Mouse (Mus musculus): ENCODE results near the gene Morc3. TPM values are rescaled to one million over a fixed set of nuclear protein-coding genes. Genes with fewer than 3 reads are reported as not detected.
"Not testable (repeated sequence)": the region's sequence is repeated elsewhere in the genome, so short reads cannot be mapped to it uniquely, and the experiment has no call there.

Gene Morc3
- polyA plus RNA-seq, 1 experiment from 2014 or later = 33.5 TPM

DNA sequence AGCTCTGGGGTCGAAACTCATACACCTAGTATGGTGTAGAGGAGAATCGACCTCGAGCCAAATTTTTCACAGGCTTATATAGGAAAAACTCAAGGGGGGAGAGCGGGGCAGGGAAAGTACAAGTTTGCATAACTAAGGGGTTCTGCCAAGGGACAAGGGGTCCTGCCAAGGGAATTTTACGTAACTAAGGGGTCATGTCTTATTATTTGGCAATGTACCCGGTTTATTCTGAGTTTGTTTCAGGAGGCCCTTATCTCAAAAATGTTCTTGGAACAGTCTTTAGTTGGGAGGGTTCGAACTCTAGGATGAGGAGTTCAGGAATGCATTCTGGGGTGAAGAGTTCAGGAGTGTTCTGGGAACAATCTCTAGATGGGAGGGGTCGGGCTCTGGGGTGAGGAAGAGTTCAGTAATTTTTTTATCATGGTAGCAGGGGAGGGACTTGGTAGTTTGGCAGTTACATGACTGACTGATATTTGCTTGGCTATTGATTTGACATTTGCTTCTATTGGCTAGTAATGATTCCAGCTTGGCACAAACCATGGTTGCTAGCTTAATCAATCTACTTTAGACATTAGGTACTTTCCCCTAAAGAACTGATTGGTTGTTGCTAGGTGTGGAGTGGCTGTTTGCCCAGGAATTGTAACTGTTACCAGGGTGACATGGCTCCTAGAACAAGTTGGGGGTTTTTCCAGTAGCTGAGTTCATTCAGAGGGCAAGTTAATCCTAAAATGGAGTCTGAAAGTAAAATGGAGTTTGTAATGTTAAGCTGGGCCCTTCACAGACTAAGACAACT is 9.3 kb upstream of the Morc3 start:
- not testable (repeated sequence) for H3K9ac ChIP-seq; H3K27ac ChIP-seq; H3K27me3 ChIP-seq (replicated peaks); H3K4me3 ChIP-seq; H3K36me3 ChIP-seq; ATAC-seq (ENCODE audit: low FRiP score, low read depth); H3K4me2 ChIP-seq (replicated peaks)
- Histone ChIP-seq H3K9me3 (peaks cover 12% of the 10 kb centered on the region), H3K4me1 (peaks cover 14% of the 10 kb centered on the region; the same call in 1 of the 2 replicates)
- WGBS = 91% methylated on average over 5 of the region's 8 CpGs

DNA sequence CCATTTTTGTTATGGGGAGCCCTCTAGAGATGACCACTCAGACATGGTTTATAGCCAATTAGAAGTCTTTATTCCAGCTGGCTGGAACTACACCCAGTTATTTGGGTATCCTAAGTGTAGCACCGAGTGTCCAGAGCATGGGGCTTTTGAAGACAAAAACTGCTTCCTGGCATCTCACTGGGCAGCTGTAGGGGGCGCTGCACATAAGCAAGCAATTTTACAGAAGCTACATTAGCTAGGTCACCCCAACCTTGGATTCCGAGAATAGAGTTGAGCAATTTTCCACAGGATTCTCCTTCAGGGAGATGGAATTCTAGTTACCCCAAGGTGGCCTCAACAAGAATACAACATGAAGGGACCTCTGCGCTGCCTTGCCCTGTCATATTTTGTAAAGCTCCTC is 7.1 kb upstream of the Morc3 start:
- 86% methylated on average over 4 of the region's 4 CpGs for WGBS

DNA sequence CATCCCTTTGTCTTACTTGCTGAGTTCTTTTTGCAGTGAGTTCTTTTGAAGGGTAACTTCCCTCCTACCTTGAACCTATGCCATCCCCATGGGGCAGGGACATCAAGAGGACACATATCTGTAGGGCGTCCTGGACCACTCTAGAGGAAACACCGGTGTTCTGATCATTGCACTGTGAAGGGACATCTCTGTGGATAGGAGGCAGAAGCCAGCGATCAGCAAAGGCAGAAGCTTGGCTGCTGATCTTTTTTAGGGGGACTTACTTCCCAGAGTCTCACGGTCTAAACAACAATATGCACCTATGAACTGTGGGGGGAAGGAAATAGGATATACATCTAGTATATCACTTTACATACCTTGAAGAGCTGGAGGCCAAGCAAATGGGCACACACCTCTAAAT is 6.5 kb upstream of the Morc3 start:
- WGBS = 91% methylated on average over 4 of the region's 4 CpGs

More for the DNA sequence above, 7.1 kb upstream of the Morc3 start:
- no peak overlapping the region for H3K4me3 ChIP-seq
- no peak for ATAC-seq (ENCODE audit: low FRiP score, low read depth)
- H3K27ac ChIP-seq = no peak overlapping the region
- no peak overlapping the region for H3K9ac ChIP-seq
- H3K4me2 ChIP-seq (replicated peaks) = no peak overlapping the region
- H3K9me3 ChIP-seq = peaks cover 12% of the 10 kb centered on the region
- H3K27me3 ChIP-seq (replicated peaks) = no peaks in the 10 kb centered on the region
- H3K36me3 ChIP-seq = no peaks in the 10 kb centered on the region
- H3K4me1 ChIP-seq = no peaks in the 10 kb centered on the region

DNA sequence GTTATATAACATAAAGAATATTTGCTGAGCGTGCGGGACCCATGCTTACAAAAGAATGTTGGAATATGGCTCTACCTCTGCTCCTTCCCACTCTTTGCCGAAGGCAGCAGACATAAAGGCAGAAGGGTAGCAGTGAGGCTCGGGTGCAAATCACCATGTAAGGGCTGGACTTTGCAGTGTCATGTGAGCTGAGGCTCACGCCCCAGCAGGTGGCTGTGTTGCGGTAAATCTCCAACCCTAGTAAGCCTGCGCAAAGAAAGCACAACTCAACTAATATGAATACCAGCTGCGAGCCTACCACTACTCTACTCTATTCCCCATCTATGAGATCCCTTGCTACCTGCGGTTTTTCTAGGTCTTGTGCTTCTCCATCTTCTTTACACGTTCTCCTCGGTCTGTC is 5.9 kb upstream of the Morc3 start:
- Histone ChIP-seq H3K9ac (no peak overlapping the region), H3K4me1 (no peaks in the 10 kb centered on the region), H3K27ac (no peak overlapping the region), H3K27me3 (replicated peaks) (no peaks in the 10 kb centered on the region), H3K9me3 (peaks cover 12% of the 10 kb centered on the region), H3K4me2 (replicated peaks) (no peak overlapping the region), H3K36me3 (no peaks in the 10 kb centered on the region), H3K4me3 (no peak overlapping the region)
- ATAC-seq (ENCODE audit: low FRiP score, low read depth) = no peak
- 68% methylated on average over 11 of the region's 11 CpGs for WGBS

More for the DNA sequence above, 6.5 kb upstream of the Morc3 start:
- Histone ChIP-seq H3K27me3 (replicated peaks) (no peaks in the 10 kb centered on the region), H3K36me3 (no peaks in the 10 kb centered on the region), H3K9ac (no peak overlapping the region), H3K4me2 (replicated peaks) (no peak overlapping the region), H3K9me3 (peaks cover 12% of the 10 kb centered on the region), H3K4me1 (no peaks in the 10 kb centered on the region), H3K4me3 (no peak overlapping the region), H3K27ac (no peak overlapping the region)
- ATAC-seq (ENCODE audit: low FRiP score, low read depth) = no peak

DNA sequence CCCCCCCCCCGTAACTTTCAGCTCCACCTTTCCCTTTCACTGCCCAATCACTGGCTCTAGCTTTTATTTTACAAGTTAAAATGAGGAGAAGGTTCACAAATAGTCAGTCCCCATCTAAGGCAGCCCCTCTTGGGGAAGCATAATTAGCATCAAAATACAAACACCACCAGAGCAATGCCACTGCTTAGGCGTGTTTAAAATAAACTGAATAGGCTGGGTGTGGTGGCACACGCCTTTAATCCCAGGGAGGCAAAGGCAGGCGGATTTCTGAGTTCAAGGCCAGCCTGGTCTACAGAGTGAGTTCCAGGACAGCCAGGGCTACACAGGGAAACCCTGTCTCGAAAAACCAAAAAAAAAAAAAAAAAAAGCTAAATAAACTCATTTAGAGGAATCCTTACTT is 5.4 kb upstream of the Morc3 start:
- ATAC-seq (ENCODE audit: low FRiP score, low read depth); H3K27ac ChIP-seq; H3K4me2 ChIP-seq (replicated peaks); H3K36me3 ChIP-seq; H3K4me1 ChIP-seq; H3K27me3 ChIP-seq (replicated peaks); H3K9ac ChIP-seq; H3K4me3 ChIP-seq: not testable (repeated sequence)
- 39% methylated on average over 5 of the region's 5 CpGs for WGBS
- H3K9me3 ChIP-seq = peaks cover 12% of the 10 kb centered on the region

DNA sequence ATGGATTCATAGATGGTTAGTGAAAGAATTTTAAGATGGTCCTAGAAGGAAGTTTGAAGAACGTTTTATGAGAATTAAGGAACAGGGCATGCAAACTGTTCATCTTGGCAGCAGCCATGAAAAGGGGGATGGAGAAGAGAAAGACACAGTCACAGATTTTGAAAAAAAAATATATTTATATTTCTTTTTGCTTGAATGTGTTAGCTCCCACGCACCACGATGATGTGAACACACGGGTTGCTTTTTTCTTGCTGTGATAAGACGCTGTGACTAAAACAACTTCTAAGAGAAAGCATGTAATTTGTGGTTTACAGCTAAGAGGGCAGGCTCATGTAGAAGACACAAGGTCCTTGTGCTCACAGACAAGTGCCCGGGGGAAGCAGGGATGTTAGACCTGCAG is 5.0 kb upstream of the Morc3 start:
- ATAC-seq (ENCODE audit: low FRiP score, low read depth) = no peak
- Histone ChIP-seq H3K4me2 (replicated peaks) (no peak overlapping the region), H3K4me3 (no peak overlapping the region), H3K27ac (no peak overlapping the region), H3K4me1 (no peaks in the 10 kb centered on the region), H3K27me3 (replicated peaks) (no peaks in the 10 kb centered on the region), H3K9me3 (peaks cover 12% of the 10 kb centered on the region), H3K9ac (no peak overlapping the region), H3K36me3 (no peaks in the 10 kb centered on the region)
- WGBS = 90% methylated on average over 6 of the region's 6 CpGs

DNA sequence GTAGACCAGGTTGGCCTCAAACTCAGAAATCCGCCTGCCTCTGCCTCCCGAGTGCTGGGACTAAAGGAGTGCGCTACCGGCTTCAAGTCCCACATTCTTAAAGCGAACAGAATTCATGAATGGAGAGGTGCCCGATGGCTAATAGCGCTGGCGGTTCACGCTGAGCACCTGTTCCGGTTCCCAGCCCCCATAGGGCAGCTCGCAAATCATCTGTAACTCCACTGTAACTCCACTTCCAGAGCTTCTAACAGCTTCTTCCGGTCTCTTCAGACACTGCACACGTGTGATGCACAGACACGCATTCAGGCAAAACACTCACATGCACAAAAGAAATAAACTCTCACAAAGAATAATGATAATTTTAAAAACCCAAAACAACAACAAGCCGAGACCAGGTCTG is 2.4 kb upstream of the Morc3 start:
- no peak for ATAC-seq (ENCODE audit: low FRiP score, low read depth)
- peaks cover 13% of the 10 kb centered on the region for H3K4me1 ChIP-seq
- no peak overlapping the region for H3K4me3 ChIP-seq
- no peaks in the 10 kb centered on the region for H3K27me3 ChIP-seq (replicated peaks)
- 91% methylated on average over 15 of the region's 15 CpGs for WGBS
- H3K36me3 ChIP-seq = no peaks in the 10 kb centered on the region
- H3K4me2 ChIP-seq (replicated peaks) = no peak overlapping the region
- no peaks in the 10 kb centered on the region for H3K9me3 ChIP-seq
- no peak overlapping the region for H3K27ac ChIP-seq
- no peak overlapping the region for H3K9ac ChIP-seq

DNA sequence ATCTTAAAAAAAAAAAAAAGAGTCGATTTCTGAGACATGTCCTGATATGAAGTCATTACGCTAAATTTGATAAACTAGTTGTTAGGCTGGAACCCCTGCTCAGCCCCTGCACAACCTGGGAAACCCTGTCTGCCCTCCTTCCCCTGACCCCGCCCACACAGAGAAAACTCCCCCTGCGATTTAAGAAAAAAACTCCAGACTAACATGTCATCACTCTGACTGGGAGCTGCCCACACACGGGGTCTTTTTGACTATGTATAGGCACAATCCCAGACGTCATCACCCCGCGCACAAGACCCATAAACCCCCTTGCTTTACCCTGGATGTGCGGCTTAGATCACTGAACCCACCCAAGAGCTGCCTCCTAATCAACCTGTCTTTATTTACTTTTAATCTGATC is 1.9 kb upstream of the Morc3 start:
- Histone ChIP-seq H3K27me3 (replicated peaks) (no peaks in the 10 kb centered on the region), H3K36me3 (no peaks in the 10 kb centered on the region), H3K27ac (no peak overlapping the region), H3K4me2 (replicated peaks) (no peak overlapping the region), H3K9ac (no peak overlapping the region), H3K4me3 (no peak overlapping the region), H3K9me3 (no peaks in the 10 kb centered on the region), H3K4me1 (peaks cover 13% of the 10 kb centered on the region)
- 88% methylated on average over 9 of the region's 9 CpGs for WGBS
- no peak for ATAC-seq (ENCODE audit: low FRiP score, low read depth)

DNA sequence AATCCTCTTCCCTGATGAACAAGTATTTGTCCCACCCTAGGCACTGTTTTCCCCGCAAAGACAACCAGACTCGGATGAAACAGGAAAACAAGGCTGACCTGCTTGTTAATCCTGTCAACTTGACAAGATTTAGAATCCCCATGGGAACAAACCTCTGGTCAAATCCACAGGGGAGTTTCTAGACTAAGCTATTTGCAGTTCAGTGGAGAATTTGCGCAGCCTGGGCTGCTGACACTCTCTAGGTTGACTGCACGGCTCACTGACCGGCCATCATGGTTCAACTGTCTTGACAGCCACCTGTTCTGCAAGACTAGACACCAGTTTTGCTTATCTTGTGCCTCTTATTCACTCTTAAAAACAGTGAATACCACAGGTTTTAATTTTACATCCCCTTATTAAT is 1.0 kb upstream of the Morc3 start:
- ATAC-seq (ENCODE audit: low FRiP score, low read depth) = no peak
- H3K27me3 ChIP-seq (replicated peaks) = no peaks in the 10 kb centered on the region
- H3K4me3 ChIP-seq = no peak overlapping the region
- no peaks in the 10 kb centered on the region for H3K36me3 ChIP-seq
- no peaks in the 10 kb centered on the region for H3K9me3 ChIP-seq
- peaks cover 13% of the 10 kb centered on the region for H3K4me1 ChIP-seq
- H3K4me2 ChIP-seq (replicated peaks) = no peak overlapping the region
- no peak overlapping the region for H3K27ac ChIP-seq
- WGBS = 73% methylated on average over 5 of the region's 5 CpGs
- H3K9ac ChIP-seq = no peak overlapping the region

DNA sequence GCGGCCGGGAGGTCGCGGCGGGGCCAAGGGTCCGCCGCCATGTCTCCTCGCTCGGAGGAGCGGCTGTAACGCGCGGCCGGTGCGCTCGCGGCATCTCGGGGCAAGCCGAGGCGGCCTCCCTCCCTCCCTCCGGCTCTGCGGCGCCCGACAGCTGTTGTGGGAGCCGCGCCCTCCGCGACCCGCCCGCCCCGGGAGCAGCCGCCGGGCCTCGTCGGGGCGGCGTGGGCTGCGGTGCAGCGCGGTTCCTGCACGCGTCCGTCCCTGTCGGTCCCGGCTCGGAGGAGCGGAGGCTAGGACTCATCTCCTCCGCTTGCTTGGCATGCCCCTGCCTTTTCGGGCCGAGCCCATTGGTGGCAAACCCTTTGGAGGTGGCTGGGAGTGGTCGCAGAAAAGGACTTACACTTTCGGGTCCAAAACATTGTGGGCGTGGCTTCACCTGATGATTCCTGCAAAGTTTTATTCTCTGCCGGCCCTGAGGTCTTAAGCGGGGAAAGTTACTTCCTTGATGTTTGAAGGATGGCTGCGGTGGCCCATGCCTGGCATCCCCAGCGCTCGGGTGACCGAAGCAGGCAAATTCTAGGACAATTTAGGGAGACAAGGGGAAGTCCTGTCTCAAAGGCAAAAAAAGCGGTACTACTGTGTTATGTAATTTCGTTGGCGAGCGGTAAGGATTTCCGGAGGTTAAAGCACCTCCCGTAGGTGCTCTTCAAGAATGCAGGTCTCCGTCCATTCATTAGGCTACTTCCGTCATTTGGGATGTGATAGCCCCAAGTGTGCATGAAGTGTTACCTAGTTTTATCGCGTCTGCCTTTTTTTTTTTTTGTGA is 743 bp downstream of the Morc3 start:
- Histone ChIP-seq H3K4me2 (replicated peaks) (peak overlapping the region; percentile 66), H3K4me3 (peak overlapping the region; percentile 91), H3K9me3 (no peaks in the 10 kb centered on the region), H3K9ac (peak overlapping the region; percentile 93), H3K27ac (peak overlapping the region; percentile 93), H3K36me3 (no peaks in the 10 kb centered on the region), H3K27me3 (replicated peaks) (no peaks in the 10 kb centered on the region), H3K4me1 (peaks cover 13% of the 10 kb centered on the region)
- 1% methylated on average over 67 of the region's 69 CpGs for WGBS
- peak; percentile 79 for ATAC-seq (ENCODE audit: low FRiP score, low read depth)

DNA sequence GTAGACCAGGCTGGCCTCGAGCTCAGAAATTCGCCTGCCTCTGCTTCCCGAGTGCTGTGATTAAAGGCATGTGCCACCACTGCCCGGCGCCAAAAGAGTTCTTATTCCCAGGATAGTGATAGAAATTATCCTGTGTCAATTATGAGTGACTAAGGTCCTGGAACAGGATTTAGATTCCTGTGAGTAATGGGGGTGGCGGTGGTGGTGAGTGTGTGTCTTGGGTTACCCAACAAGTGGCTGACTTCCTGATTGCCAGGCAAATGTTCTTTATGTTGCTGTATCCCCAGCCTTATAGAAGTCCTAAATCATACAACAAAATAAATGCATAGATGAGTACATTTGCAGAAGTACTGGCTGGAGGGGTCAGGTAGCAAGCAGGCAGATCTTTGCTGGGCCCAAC is 1.6 kb downstream of the Morc3 start:
- ATAC-seq (ENCODE audit: low FRiP score, low read depth) = no peak
- peak overlapping the region; percentile 91; the same call in 1 of the 2 replicates for H3K4me3 ChIP-seq
- 90% methylated on average over 6 of the region's 6 CpGs for WGBS

DNA sequence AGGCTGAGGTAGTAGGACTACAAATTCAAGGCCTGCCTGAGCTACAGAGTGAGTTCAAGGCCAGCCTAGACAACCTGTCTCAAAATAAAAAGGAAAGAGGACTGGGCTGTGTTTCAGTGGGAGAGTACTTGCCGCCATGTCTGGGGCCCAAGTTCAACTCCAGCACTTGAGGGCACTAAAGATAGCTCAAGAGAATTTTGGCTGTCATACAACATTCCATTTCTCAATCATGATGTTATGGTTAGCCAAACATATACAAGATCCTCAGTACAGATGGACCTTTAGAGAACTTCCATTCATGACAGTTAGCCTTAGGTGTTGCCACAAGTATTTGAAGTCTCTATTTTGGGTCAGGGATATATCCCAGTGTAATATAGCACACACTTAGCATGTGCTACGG is 2.2 kb downstream of the Morc3 start:
- H3K9ac ChIP-seq = no peak overlapping the region
- peaks cover 13% of the 10 kb centered on the region for H3K4me1 ChIP-seq
- ATAC-seq (ENCODE audit: low FRiP score, low read depth) = no peak
- no peak overlapping the region for H3K4me3 ChIP-seq
- H3K4me2 ChIP-seq (replicated peaks) = no peak overlapping the region
- WGBS = 100% methylated on average over 2 of the region's 2 CpGs
- H3K9me3 ChIP-seq = no peaks in the 10 kb centered on the region
- no peaks in the 10 kb centered on the region for H3K27me3 ChIP-seq (replicated peaks)
- H3K36me3 ChIP-seq = no peaks in the 10 kb centered on the region
- no peak overlapping the region for H3K27ac ChIP-seq

More for the DNA sequence above, 1.6 kb downstream of the Morc3 start:
- H3K4me2 ChIP-seq (replicated peaks) = peak overlapping the region; percentile 66
- peaks cover 13% of the 10 kb centered on the region for H3K4me1 ChIP-seq
- no peak overlapping the region for H3K27ac ChIP-seq
- no peaks in the 10 kb centered on the region for H3K9me3 ChIP-seq
- H3K9ac ChIP-seq = no peak overlapping the region
- H3K27me3 ChIP-seq (replicated peaks) = no peaks in the 10 kb centered on the region
- no peaks in the 10 kb centered on the region for H3K36me3 ChIP-seq
